Mouse (Mus musculus) embryonic facial prominence, embryonic 14.5 days (tissue): Measurements from ENCODE around the gene Psma7. TPM values are rescaled to one million over a fixed set of nuclear protein-coding genes. Genes with fewer than 3 reads are reported as not detected.

Experiments used
- ATAC-seq: fragments of 200-750 bp; cut with Nextera tagmentation; 2 replicates; pipeline ENCODE4 v1.8.0; 2017; ENCODE audit warnings: low read depth, moderate number of reproducible peaks, moderate TSS enrichment
- DNase-seq: peaks from one replicate; pipeline ENCODE4 v3.0.0-alpha.2; 2015; ENCODE audit warnings: low spot score
- H3K27ac ChIP-seq: fragments of 300-500 bp; sonication (generic); replicated peaks from 2 replicates; pipeline ENCODE4 v1.5.1; 2014; ENCODE audit warnings: low read depth, mild to moderate bottlenecking, low read length, moderate library complexity
- H3K27me3 ChIP-seq: fragments of 300-500 bp; sonication (generic); replicated peaks from 2 replicates; pipeline ENCODE4 v1.6.1; 2014; ENCODE audit warnings: low read length; ENCODE audit not compliant: control insufficient read depth, insufficient read depth
- H3K36me3 ChIP-seq: fragments of 300-500 bp; sonication (generic); 2 replicates; pipeline ENCODE4 v1.6.1; 2014; ENCODE audit warnings: low read length, mixed read lengths; ENCODE audit not compliant: control insufficient read depth, insufficient read depth
- H3K4me1 ChIP-seq: fragments of 300-500 bp; sonication (generic); 2 replicates; pipeline ENCODE4 v1.6.1; 2014; ENCODE audit warnings: antibody characterized with exemption, low read length; ENCODE audit not compliant: control insufficient read depth, insufficient read depth
- H3K4me2 ChIP-seq: fragments of 300-500 bp; sonication (generic); 2 replicates; pipeline ENCODE4 v1.6.1; 2014; ENCODE audit warnings: low read depth, mild to moderate bottlenecking, low read length, moderate library complexity, mixed read lengths
- H3K4me3 ChIP-seq: fragments of 300-500 bp; sonication (generic); 2 replicates; pipeline ENCODE4 v1.5.1; 2014; ENCODE audit warnings: low read depth, mild to moderate bottlenecking, low read length
- H3K9ac ChIP-seq: fragments of 300-500 bp; sonication (generic); 2 replicates; pipeline ENCODE4 v1.6.1; 2014; ENCODE audit warnings: low read depth, mild to moderate bottlenecking, low read length, moderate library complexity, mixed read lengths
- H3K9me3 ChIP-seq: fragments of 300-500 bp; sonication (generic); 2 replicates; pipeline ENCODE4 v1.6.1; 2016; ENCODE audit warnings: low read length; ENCODE audit not compliant: control insufficient read depth
- WGBS: fragments of 180-500 bp; shearing (Covaris S2); extraction: QIAGEN DNeasy Blood & Tissue Kit; methylation state at CpG from one replicate; pipeline ENCODE4 v1.1.7; 2014; 5-methylcytosine and 5-hydroxymethylcytosine counted together
- polyA plus RNA-seq: library from polyadenylated mRNA; unstranded; fragments of >200 nt; fragmentation: Nextera tagmentation; extraction: Ambion mirVana; gene quantifications from 2 replicates; pipeline ENCODE4 v1.2.1, GENCODE M21; 2014

Gene Psma7
- polyA plus RNA-seq, 1 experiment from 2014 or later = 494 TPM

DNA sequence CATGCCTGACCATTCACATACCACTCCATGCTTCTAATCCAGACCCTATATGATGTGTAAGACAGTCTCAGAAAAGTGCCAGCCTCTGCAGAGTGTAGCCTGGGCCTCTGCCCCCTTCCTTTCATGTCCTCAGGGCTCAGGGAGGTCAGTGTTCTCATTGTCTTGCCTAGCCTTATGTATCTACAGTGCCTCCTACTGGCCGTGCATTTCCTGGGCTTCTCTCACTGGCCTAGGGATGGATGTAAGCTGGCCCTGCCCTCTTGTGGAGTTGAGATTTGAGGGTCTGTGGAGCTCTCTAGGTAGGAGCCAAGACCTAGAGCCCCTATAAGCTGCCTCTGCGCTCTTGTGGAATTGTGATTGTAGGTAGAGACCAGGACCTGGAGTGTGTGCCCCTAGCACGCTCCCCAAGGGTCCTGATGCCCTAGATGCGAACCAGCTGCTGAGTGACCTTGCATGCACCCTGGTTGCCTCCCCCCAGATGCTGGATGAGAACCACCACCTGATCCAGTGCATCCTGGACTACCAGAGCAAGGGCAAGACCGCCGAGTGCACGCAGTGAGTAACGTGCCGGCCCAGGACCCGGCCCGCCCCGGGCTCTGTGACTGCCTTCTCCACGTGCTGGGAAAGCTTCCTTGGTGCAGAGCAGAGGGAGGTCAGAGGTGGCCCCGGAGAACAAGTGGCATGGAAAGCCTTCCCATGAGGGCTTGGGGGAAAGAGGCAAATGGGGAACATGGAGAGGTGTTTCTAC lies 9.9 kb upstream of the Psma7 start:
- H3K36me3 ChIP-seq = peaks cover 45% of the 10 kb centered on the region

GRCm38 (mm10) chr2:180050986-180051385 lies 8.8 kb upstream of the Psma7 start:
- WGBS = 23% methylated on average over 5 of the region's 5 CpGs
- DNase-seq = peak; percentile 59
- Histone ChIP-seq H3K9me3 (no peaks in the 10 kb centered on the region), H3K9ac (no peak overlapping the region), H3K36me3 (peaks cover 33% of the 10 kb centered on the region), H3K4me2 (no peak overlapping the region), H3K27me3 (no peaks in the 10 kb centered on the region), H3K27ac (no peak overlapping the region), H3K4me3 (no peak overlapping the region), H3K4me1 (no peaks in the 10 kb centered on the region)
- ATAC-seq = peak; percentile 54

More for the DNA sequence above, 9.9 kb upstream of the Psma7 start:
- 87% methylated on average over 14 of the region's 14 CpGs for WGBS
- DNase-seq = no peak
- no peaks in the 10 kb centered on the region for H3K27me3 ChIP-seq
- no peak overlapping the region for H3K27ac ChIP-seq
- H3K9me3 ChIP-seq = no peaks in the 10 kb centered on the region
- H3K4me2 ChIP-seq = no peak overlapping the region
- no peak overlapping the region for H3K4me3 ChIP-seq
- no peak for ATAC-seq
- H3K4me1 ChIP-seq = no peaks in the 10 kb centered on the region
- H3K9ac ChIP-seq = no peak overlapping the region

- ATAC-seq (no peak), DNase-seq (no peak)
- 92% methylated on average over 18 of the region's 18 CpGs for WGBS
- Histone ChIP-seq H3K36me3 (peaks cover 5% of the 10 kb centered on the region; the same call in 1 of the 2 replicates), H3K4me3 (no peak overlapping the region), H3K27ac (no peak overlapping the region), H3K27me3 (no peaks in the 10 kb centered on the region), H3K9me3 (no peaks in the 10 kb centered on the region), H3K9ac (no peak overlapping the region), H3K4me2 (no peak overlapping the region), H3K4me1 (peaks cover 10% of the 10 kb centered on the region)
These were observed 5.9 kb upstream of the Psma7 start for GRCm38 (mm10) chr2:180047980-180048635.

GRCm38 (mm10) chr2:180047580-180047979 lies 5.3 kb upstream of the Psma7 start:
- no peaks in the 10 kb centered on the region; the same call in 1 of the 2 replicates for H3K36me3 ChIP-seq
- no peak overlapping the region for H3K4me3 ChIP-seq
- no peaks in the 10 kb centered on the region for H3K27me3 ChIP-seq
- no peak overlapping the region for H3K4me2 ChIP-seq
- H3K9me3 ChIP-seq = no peaks in the 10 kb centered on the region
- H3K4me1 ChIP-seq = peaks cover 10% of the 10 kb centered on the region
- 86% methylated on average over 3 of the region's 3 CpGs for WGBS
- no peak overlapping the region for H3K9ac ChIP-seq
- ATAC-seq = no peak
- no peak overlapping the region for H3K27ac ChIP-seq
- no peak for DNase-seq

- 53% methylated on average over 4 of the region's 4 CpGs for WGBS
- Histone ChIP-seq H3K9ac (no peak overlapping the region), H3K36me3 (no peaks in the 10 kb centered on the region; the same call in 1 of the 2 replicates), H3K4me2 (no peak overlapping the region), H3K27me3 (no peaks in the 10 kb centered on the region), H3K27ac (no peak overlapping the region), H3K4me1 (peaks cover 20% of the 10 kb centered on the region), H3K9me3 (no peaks in the 10 kb centered on the region), H3K4me3 (no peak overlapping the region)
- DNase-seq (peak; percentile 70), ATAC-seq (no peak)
These were observed 3.0 kb upstream of the Psma7 start for GRCm38 (mm10) chr2:180045283-180045682.

GRCm38 (mm10) chr2:180042858-180043515 lies 754 bp upstream of the Psma7 start:
- peak; percentile 56 for ATAC-seq
- H3K4me2 ChIP-seq = peak overlapping the region; percentile 84
- DNase-seq = peak; percentile 67

GRCm38 (mm10) chr2:180041577-180042255 lies 517 bp downstream of the Psma7 start:
- Histone ChIP-seq H3K9ac (peak overlapping the region; percentile 93), H3K4me1 (peaks cover 20% of the 10 kb centered on the region), H3K36me3 (peaks cover 25% of the 10 kb centered on the region), H3K27me3 (no peaks in the 10 kb centered on the region), H3K27ac (peak overlapping the region; percentile 93), H3K4me3 (peak overlapping the region; percentile 98), H3K9me3 (no peaks in the 10 kb centered on the region), H3K4me2 (peak overlapping the region; percentile 84)
- whole genome bisulfite sequencing = under 1% methylated on average over 19 of the region's 66 CpGs
- DNase-seq (peak; percentile 34), ATAC-seq (peak; percentile 58)

More at GRCm38 (mm10) chr2:180042858-180043515, 754 bp upstream of the Psma7 start:
- under 1% methylated on average over 27 of the region's 66 CpGs for WGBS
- H3K27me3 ChIP-seq = no peaks in the 10 kb centered on the region
- peak overlapping the region; percentile 93 for H3K27ac ChIP-seq
- H3K9ac ChIP-seq = peak overlapping the region; percentile 93
- peaks cover 12% of the 10 kb centered on the region for H3K36me3 ChIP-seq
- peak overlapping the region; percentile 98 for H3K4me3 ChIP-seq
- H3K9me3 ChIP-seq = no peaks in the 10 kb centered on the region
- peaks cover 20% of the 10 kb centered on the region for H3K4me1 ChIP-seq

DNA sequence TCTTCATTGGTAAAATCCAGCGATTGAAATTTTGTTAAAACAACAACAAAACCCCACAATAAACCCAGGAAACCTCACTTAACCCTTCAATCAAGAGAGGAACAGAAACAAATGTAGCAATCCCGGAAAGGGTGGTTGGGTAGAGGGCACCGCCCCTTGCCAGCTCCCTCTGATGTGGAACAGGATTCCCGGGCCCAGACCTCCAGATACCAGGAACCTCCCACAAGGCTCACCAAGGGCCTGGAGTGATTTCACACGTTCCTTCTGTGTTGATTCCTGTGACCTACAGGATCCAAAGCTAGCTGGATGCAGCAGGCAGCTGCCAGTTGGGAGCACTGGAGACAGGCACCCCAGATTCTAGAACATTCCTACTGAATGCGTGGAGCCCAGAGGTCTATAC lies 1.8 kb downstream of the Psma7 start:
- Histone ChIP-seq H3K9me3 (no peaks in the 10 kb centered on the region), H3K4me3 (peak overlapping the region; percentile 98), H3K4me1 (peaks cover 20% of the 10 kb centered on the region), H3K27ac (no peak overlapping the region), H3K9ac (peak overlapping the region; percentile 93), H3K4me2 (peak overlapping the region; percentile 84), H3K36me3 (peaks cover 38% of the 10 kb centered on the region), H3K27me3 (no peaks in the 10 kb centered on the region)
- ATAC-seq (no peak), DNase-seq (no peak)
- WGBS = 56% methylated on average over 6 of the region's 6 CpGs
